Mouse (Mus musculus): ENCODE measurements around the gene 4921536K21Rik.

GRCm38 (mm10) chr11:3900296-3900695 is 5.4 kb upstream of the 4921536K21Rik start:
- TF ChIP-seq CTCF (IDR thresholded peaks at IDR 0.05; ENCODE audit: control insufficient read depth, insufficient read depth, insufficient read length) = no peak
- no peak for TF ChIP-seq MYOG (IDR thresholded peaks at IDR 0.05; ENCODE audit: control insufficient read depth, extremely low read depth, insufficient read length)
- TF ChIP-seq USF1 (IDR thresholded peaks at IDR 0.05; ENCODE audit: low read depth) = no peak

Data from C2C12 (cell line).